Mouse (Mus musculus): ENCODE results near the gene Taf6l. TPM values are rescaled to one million over a fixed set of nuclear protein-coding genes. Genes with fewer than 3 reads are reported as not detected.
"Not testable (repeated sequence)": the region's sequence is repeated elsewhere in the genome, so short reads cannot be mapped to it uniquely, and the experiment has no call there.

The Taf6l gene
- polyA plus RNA-seq, 1 experiment: 17.1 TPM

DNA sequence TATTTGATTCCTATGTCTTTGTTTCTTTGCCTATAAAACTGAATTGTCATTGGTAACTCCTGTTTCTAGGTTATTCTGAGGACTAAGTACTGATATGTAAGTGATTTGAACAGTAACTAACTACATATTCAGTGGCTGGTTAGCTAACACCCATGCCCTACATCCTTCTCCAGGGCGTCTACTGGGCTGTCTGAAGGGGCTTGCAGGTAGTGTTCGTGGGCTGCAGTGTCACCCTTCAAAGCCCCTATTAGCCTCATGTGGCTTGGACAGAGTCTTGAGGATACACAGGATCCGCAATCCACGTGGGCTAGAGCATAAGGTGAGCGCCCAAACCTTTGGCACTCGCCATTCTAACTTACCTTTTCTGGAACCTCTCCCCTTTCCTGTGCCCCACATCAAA is 46.6 kb downstream of the Taf6l start:
- no peak overlapping the region for H3K9ac ChIP-seq (ENCODE audit: low read depth, poor library complexity, severe bottlenecking)
- no peak overlapping the region for H3K4me3 ChIP-seq (ENCODE audit: low read depth, low read length)
- no peaks in the 10 kb centered on the region for H3K4me1 ChIP-seq (ENCODE audit: control insufficient read depth, insufficient read depth, low read length)
- no peaks in the 10 kb centered on the region for H3K27me3 ChIP-seq (ENCODE audit: control insufficient read depth, insufficient read depth, low read length, poor library complexity, severe bottlenecking)
- H3K27ac ChIP-seq (ENCODE audit: insufficient read depth, low read length): no peak overlapping the region
- H3K36me3 ChIP-seq (ENCODE audit: control insufficient read depth, insufficient read depth, low read length, poor library complexity, severe bottlenecking): peaks cover 35% of the 10 kb centered on the region
- H3K9me3 ChIP-seq (replicated peaks; ENCODE audit: control insufficient read depth, insufficient read depth, low read length, poor library complexity, severe bottlenecking): no peaks in the 10 kb centered on the region
- TF ChIP-seq CTCF (IDR thresholded peaks at IDR 0.05; ENCODE audit: low read depth, low read length) (no peak), POLR2A (IDR thresholded peaks at IDR 0.05; ENCODE audit: insufficient read depth, low read length) (no peak), EP300 (IDR thresholded peaks at IDR 0.05; ENCODE audit: insufficient read depth, low read depth, low read length) (no peak)

DNA sequence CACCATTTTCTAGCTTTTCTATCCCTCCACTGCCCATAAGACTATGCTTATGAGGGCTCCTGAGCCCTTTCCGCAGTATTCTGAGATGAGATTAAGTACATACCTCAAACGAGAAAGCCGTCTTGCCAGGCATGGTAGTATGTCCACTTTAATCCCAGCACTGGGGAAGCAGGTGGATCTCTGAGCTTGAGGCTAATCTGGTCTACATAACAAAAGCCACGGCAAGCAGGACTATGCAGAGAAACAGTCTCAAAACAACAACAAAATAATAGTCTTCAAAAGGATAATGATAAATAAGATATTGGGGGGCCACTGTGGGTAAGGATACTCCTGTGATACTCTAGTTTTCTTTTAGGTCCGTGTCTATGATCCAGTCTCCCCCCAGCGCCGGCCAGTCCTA is 47.3 kb downstream of the Taf6l start:
- Histone ChIP-seq H3K4me1 (ENCODE audit: control insufficient read depth, insufficient read depth, low read length) (no peaks in the 10 kb centered on the region), H3K27ac (ENCODE audit: insufficient read depth, low read length) (no peak overlapping the region), H3K9me3 (replicated peaks; ENCODE audit: control insufficient read depth, insufficient read depth, low read length, poor library complexity, severe bottlenecking) (no peaks in the 10 kb centered on the region), H3K4me3 (ENCODE audit: low read depth, low read length) (no peak overlapping the region), H3K36me3 (ENCODE audit: control insufficient read depth, insufficient read depth, low read length, poor library complexity, severe bottlenecking) (peaks cover 35% of the 10 kb centered on the region), H3K27me3 (ENCODE audit: control insufficient read depth, insufficient read depth, low read length, poor library complexity, severe bottlenecking) (no peaks in the 10 kb centered on the region), H3K9ac (ENCODE audit: low read depth, poor library complexity, severe bottlenecking) (no peak overlapping the region)
- TF ChIP-seq POLR2A (IDR thresholded peaks at IDR 0.05; ENCODE audit: insufficient read depth, low read length): no peak
- no peak for TF ChIP-seq CTCF (IDR thresholded peaks at IDR 0.05; ENCODE audit: low read depth, low read length)
- TF ChIP-seq EP300 (IDR thresholded peaks at IDR 0.05; ENCODE audit: insufficient read depth, low read depth, low read length): no peak

DNA sequence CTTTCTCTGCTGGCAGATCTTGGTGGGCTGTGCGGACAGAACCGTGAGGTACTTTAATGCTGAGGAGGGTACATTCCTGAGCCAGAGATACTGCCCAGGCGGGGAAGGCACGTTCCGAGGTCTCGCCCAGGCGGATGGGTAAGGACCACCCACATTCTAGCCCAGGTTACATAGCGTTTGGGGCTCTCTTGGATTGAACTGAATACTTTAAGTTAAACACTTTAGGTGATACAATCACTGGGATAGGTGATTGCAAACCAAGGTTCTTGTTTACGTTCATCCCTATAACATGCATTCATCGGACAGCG is 50.1 kb downstream of the Taf6l start:
- no peak for TF ChIP-seq POLR2A (IDR thresholded peaks at IDR 0.05; ENCODE audit: insufficient read depth, low read length)
- TF ChIP-seq EP300 (IDR thresholded peaks at IDR 0.05; ENCODE audit: insufficient read depth, low read depth, low read length): no peak
- no peak for TF ChIP-seq CTCF (IDR thresholded peaks at IDR 0.05; ENCODE audit: low read depth, low read length)
- Histone ChIP-seq H3K36me3 (ENCODE audit: control insufficient read depth, insufficient read depth, low read length, poor library complexity, severe bottlenecking) (peaks cover 33% of the 10 kb centered on the region), H3K27me3 (ENCODE audit: control insufficient read depth, insufficient read depth, low read length, poor library complexity, severe bottlenecking) (no peaks in the 10 kb centered on the region), H3K4me1 (ENCODE audit: control insufficient read depth, insufficient read depth, low read length) (no peaks in the 10 kb centered on the region), H3K9ac (ENCODE audit: low read depth, poor library complexity, severe bottlenecking) (peak overlapping the region; percentile 83), H3K4me3 (ENCODE audit: low read depth, low read length) (peak overlapping the region; percentile 82), H3K9me3 (replicated peaks; ENCODE audit: control insufficient read depth, insufficient read depth, low read length, poor library complexity, severe bottlenecking) (no peaks in the 10 kb centered on the region), H3K27ac (ENCODE audit: insufficient read depth, low read length) (no peak overlapping the region)

- TF ChIP-seq EP300 (IDR thresholded peaks at IDR 0.05; ENCODE audit: insufficient read depth, low read depth, low read length): no peak
- peak; percentile 80 for TF ChIP-seq POLR2A (IDR thresholded peaks at IDR 0.05; ENCODE audit: insufficient read depth, low read length)
- TF ChIP-seq CTCF (IDR thresholded peaks at IDR 0.05; ENCODE audit: low read depth, low read length): no peak
- Histone ChIP-seq H3K4me1 (ENCODE audit: control insufficient read depth, insufficient read depth, low read length) (no peaks in the 10 kb centered on the region), H3K9me3 (replicated peaks; ENCODE audit: control insufficient read depth, insufficient read depth, low read length, poor library complexity, severe bottlenecking) (no peaks in the 10 kb centered on the region), H3K27ac (ENCODE audit: insufficient read depth, low read length) (no peak within 1 kb of the TSS), H3K9ac (ENCODE audit: low read depth, poor library complexity, severe bottlenecking) (peak within 1 kb of the TSS; percentile 83), H3K36me3 (ENCODE audit: control insufficient read depth, insufficient read depth, low read length, poor library complexity, severe bottlenecking) (peaks cover 32% of the 10 kb centered on the region), H3K4me3 (ENCODE audit: low read depth, low read length) (peak within 1 kb of the TSS; percentile 82), H3K27me3 (ENCODE audit: control insufficient read depth, insufficient read depth, low read length, poor library complexity, severe bottlenecking) (no peaks in the 10 kb centered on the region)
Measured at GRCm38 (mm10) chr19:8735389-8736159, 50.6 kb downstream of the Taf6l start, which contains the start of gene Wdr74. TSS of gene Wdr74 (plus strand) at chr19:8735827.

DNA sequence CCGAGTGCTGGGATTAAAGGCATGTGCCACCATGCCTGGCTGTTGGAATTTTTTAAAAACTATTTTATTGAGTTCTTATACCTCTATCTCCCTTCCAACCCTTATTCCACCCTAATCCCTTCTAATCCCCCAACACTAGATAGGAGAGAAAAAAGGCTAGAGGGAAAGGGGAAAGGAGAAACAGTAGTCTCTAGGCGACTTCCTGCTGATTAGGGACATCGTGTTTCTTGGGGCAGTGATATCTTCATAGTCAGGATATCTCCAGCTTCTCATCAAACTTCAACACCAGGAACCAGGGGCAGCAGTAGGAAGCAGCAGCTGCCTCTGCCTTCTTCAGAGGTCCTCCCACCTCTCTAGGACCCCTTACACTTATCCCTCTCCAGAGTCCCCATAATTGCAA is 51.9 kb downstream of the Taf6l start:
- Histone ChIP-seq H3K4me3 (ENCODE audit: low read depth, low read length) (no peak overlapping the region), H3K4me1 (ENCODE audit: control insufficient read depth, insufficient read depth, low read length) (no peaks in the 10 kb centered on the region), H3K36me3 (ENCODE audit: control insufficient read depth, insufficient read depth, low read length, poor library complexity, severe bottlenecking) (peaks cover 20% of the 10 kb centered on the region), H3K27me3 (ENCODE audit: control insufficient read depth, insufficient read depth, low read length, poor library complexity, severe bottlenecking) (no peaks in the 10 kb centered on the region), H3K27ac (ENCODE audit: insufficient read depth, low read length) (no peak overlapping the region), H3K9me3 (replicated peaks; ENCODE audit: control insufficient read depth, insufficient read depth, low read length, poor library complexity, severe bottlenecking) (no peaks in the 10 kb centered on the region), H3K9ac (ENCODE audit: low read depth, poor library complexity, severe bottlenecking) (no peak overlapping the region)
- no peak for TF ChIP-seq EP300 (IDR thresholded peaks at IDR 0.05; ENCODE audit: insufficient read depth, low read depth, low read length)
- TF ChIP-seq CTCF (IDR thresholded peaks at IDR 0.05; ENCODE audit: low read depth, low read length): no peak
- no peak for TF ChIP-seq POLR2A (IDR thresholded peaks at IDR 0.05; ENCODE audit: insufficient read depth, low read length)

GRCm38 (mm10) chr19:8728335-8729099 is 57.7 kb downstream of the Taf6l start:
- H3K9me3 ChIP-seq (replicated peaks; ENCODE audit: control insufficient read depth, insufficient read depth, low read length, poor library complexity, severe bottlenecking); H3K4me1 ChIP-seq (ENCODE audit: control insufficient read depth, insufficient read depth, low read length); H3K9ac ChIP-seq (ENCODE audit: low read depth, poor library complexity, severe bottlenecking); H3K27me3 ChIP-seq (ENCODE audit: control insufficient read depth, insufficient read depth, low read length, poor library complexity, severe bottlenecking); H3K27ac ChIP-seq (ENCODE audit: insufficient read depth, low read length); H3K4me3 ChIP-seq (ENCODE audit: low read depth, low read length): not testable (repeated sequence)
- H3K36me3 ChIP-seq (ENCODE audit: control insufficient read depth, insufficient read depth, low read length, poor library complexity, severe bottlenecking): peaks cover 36% of the 10 kb centered on the region

Data from ES-Bruce4 (cell line).